Mouse (Mus musculus) MEL (cell line): ENCODE data around the gene Tnfrsf26. TPM values are rescaled to one million over a fixed set of nuclear protein-coding genes. Genes with fewer than 3 reads are reported as not detected.
A peak's percentile ranks its signal among the peaks of the same experiment; 100 is the strongest.

Source experiments
- DNase-seq: peaks from one replicate; pipeline ENCODE4 v3.0.0; 2011; ENCODE audit warnings: low read depth, low spot score
- H3K27ac ChIP-seq: 2 replicates; pipeline ENCODE4 v1.5.1; 2012; ENCODE audit warnings: low read depth, mild to moderate bottlenecking, control low read depth, low read length, moderate library complexity; ENCODE audit not compliant: control insufficient read depth
- H3K27me3 ChIP-seq, 2 experiments: fragments of 150-350 bp in 1 of 2; sonication (generic) in 1 of 2; 2 replicates each; pipeline ENCODE4 v1.6.1; 2012; ENCODE audit warnings: low read length in 2 of 2, mild to moderate bottlenecking in 2 of 2, improper control_type of control experiment in 1 of 2, moderate library complexity in 1 of 2; ENCODE audit not compliant: insufficient read depth in 2 of 2, control insufficient read depth in 1 of 2
- H3K36me3 ChIP-seq, 2 experiments: 2 replicates each; pipeline ENCODE4 v1.6.1; 2012 to 2014; ENCODE audit warnings: low read length in 2 of 2, improper control_type of control experiment in 1 of 2, inconsistent platforms in 1 of 2, mild to moderate bottlenecking in 1 of 2; ENCODE audit not compliant: insufficient read depth in 2 of 2, control insufficient read depth in 1 of 2
- H3K4me1 ChIP-seq, 2 experiments: fragments of 150-350 bp in 1 of 2; sonication (generic) in 1 of 2; 2 replicates each; pipeline ENCODE4 v1.6.1; 2012; ENCODE audit warnings: low read length in 2 of 2, improper control_type of control experiment in 1 of 2, mild to moderate bottlenecking in 1 of 2; ENCODE audit not compliant: insufficient read depth in 2 of 2, control insufficient read depth in 1 of 2
- H3K4me3 ChIP-seq, 2 experiments: fragments of 150-350 bp in 1 of 2; sonication (generic) in 1 of 2; 2 replicates each; pipeline ENCODE4 v1.5.1; 2012; ENCODE audit warnings: low read depth in 2 of 2, low read length in 2 of 2, mild to moderate bottlenecking in 2 of 2, moderate library complexity in 2 of 2, control low read depth in 1 of 2, improper control_type of control experiment in 1 of 2; ENCODE audit not compliant: control insufficient read depth in 1 of 2, insufficient read depth in 1 of 2
- H3K79me2 ChIP-seq: 2 replicates; pipeline ENCODE4 v1.6.1; 2012; ENCODE audit warnings: mild to moderate bottlenecking, low read length, moderate library complexity; ENCODE audit not compliant: control insufficient read depth, poor library complexity, insufficient read depth
- H3K9ac ChIP-seq: 2 replicates; pipeline ENCODE4 v1.6.1; 2012; ENCODE audit warnings: low read depth, mild to moderate bottlenecking, control low read depth, low read length, moderate library complexity; ENCODE audit not compliant: control insufficient read depth, poor library complexity, severe bottlenecking
- H3K9me3 ChIP-seq: fragments of 150-350 bp; sonication (generic); replicated peaks from 2 replicates; pipeline ENCODE4 v1.6.1; 2012; ENCODE audit warnings: mild to moderate bottlenecking, low read length, improper control_type of control experiment, moderate library complexity; ENCODE audit not compliant: insufficient read depth
- E2F4 ChIP-seq: IDR thresholded peaks from 2 replicates; pipeline ENCODE4 v1.6.1; 2011; ENCODE audit warnings: low read depth, low read length, improper control_type of control experiment, borderline replicate concordance
- ELF1 ChIP-seq: IDR thresholded peaks from 2 replicates; pipeline ENCODE4 v1.6.1; 2014; ENCODE audit warnings: low read depth, mild to moderate bottlenecking, inconsistent platforms, low read length, improper control_type of control experiment, moderate library complexity
- EP300 ChIP-seq, 2 experiments: IDR thresholded peaks; 2 replicates each; pipeline ENCODE4 v1.6.1; 2011; ENCODE audit warnings: improper control_type of control experiment in 2 of 2, low read length in 2 of 2, low read depth in 1 of 2, mild to moderate bottlenecking in 1 of 2
- ETS1 ChIP-seq: IDR thresholded peaks from 2 replicates; pipeline ENCODE4 v1.6.1; 2012; ENCODE audit warnings: low read depth, mild to moderate bottlenecking, inconsistent platforms, low read length, improper control_type of control experiment, moderate library complexity
- HCFC1 ChIP-seq: IDR thresholded peaks from 2 replicates; pipeline ENCODE4 v1.6.1; 2012; ENCODE audit warnings: low read depth, mild to moderate bottlenecking, inconsistent platforms, low read length, improper control_type of control experiment, moderate library complexity
- JUND ChIP-seq: IDR thresholded peaks from 2 replicates; pipeline ENCODE4 v1.6.1; 2011; ENCODE audit warnings: low read depth, mild to moderate bottlenecking, improper control_type of control experiment, low read length
- MAFK ChIP-seq: IDR thresholded peaks from 2 replicates; pipeline ENCODE4 v1.6.1; 2011; ENCODE audit warnings: low read depth, mild to moderate bottlenecking, low read length, improper control_type of control experiment, borderline replicate concordance
- MEF2A ChIP-seq: IDR thresholded peaks from 2 replicates; pipeline ENCODE4 v1.6.1; 2014; ENCODE audit warnings: low read depth, mild to moderate bottlenecking, inconsistent platforms, low read length, improper control_type of control experiment; ENCODE audit not compliant: poor library complexity, insufficient replicate concordance, severe bottlenecking; ENCODE audit errors: extremely low read depth
- MXI1 ChIP-seq: IDR thresholded peaks from 2 replicates; pipeline ENCODE4 v1.6.1; 2011; ENCODE audit warnings: mild to moderate bottlenecking, low read depth, low read length, improper control_type of control experiment
- MYC ChIP-seq: IDR thresholded peaks from 2 replicates; pipeline ENCODE4 v1.6.1; 2011; ENCODE audit warnings: low read depth, mild to moderate bottlenecking, low read length, improper control_type of control experiment, moderate library complexity
- NELFE ChIP-seq: IDR thresholded peaks from 2 replicates; pipeline ENCODE4 v1.6.1; 2011; ENCODE audit warnings: low read depth, low read length, improper control_type of control experiment
- NRF1 ChIP-seq: IDR thresholded peaks from 2 replicates; pipeline ENCODE4 v1.6.1; 2014; ENCODE audit warnings: low read depth, mild to moderate bottlenecking, inconsistent platforms, low read length, improper control_type of control experiment, moderate library complexity; ENCODE audit not compliant: poor library complexity, insufficient read depth, severe bottlenecking
- POLR2A ChIP-seq, 2 experiments: IDR thresholded peaks; 2 replicates each; pipeline ENCODE4 v1.6.1; 2011 to 2012; ENCODE audit warnings: low read length in 2 of 2, mild to moderate bottlenecking in 2 of 2, control low read depth in 1 of 2, improper control_type of control experiment in 1 of 2, low read depth in 1 of 2, moderate library complexity in 1 of 2; ENCODE audit not compliant: control insufficient read depth in 1 of 2, insufficient read depth in 1 of 2, poor library complexity in 1 of 2
- POLR2AphosphoS2 ChIP-seq: IDR thresholded peaks from 2 replicates; pipeline ENCODE4 v1.6.1; 2011; ENCODE audit warnings: low read length, improper control_type of control experiment
- POLR2AphosphoS5 ChIP-seq: IDR thresholded peaks from 2 replicates; pipeline ENCODE4 v1.6.1; 2012; ENCODE audit warnings: low read depth, borderline replicate concordance, mild to moderate bottlenecking, inconsistent platforms, low read length, moderate library complexity, mixed read lengths
- RAD21 ChIP-seq: IDR thresholded peaks from 2 replicates; pipeline ENCODE4 v1.6.1; 2011; ENCODE audit warnings: mild to moderate bottlenecking, low read depth, low read length, improper control_type of control experiment
- SIN3A ChIP-seq: IDR thresholded peaks from 2 replicates; pipeline ENCODE4 v1.6.1; 2012; ENCODE audit warnings: low read length, improper control_type of control experiment, inconsistent platforms
- SMC3 ChIP-seq: IDR thresholded peaks from 2 replicates; pipeline ENCODE4 v1.6.1; 2011; ENCODE audit warnings: low read depth, low read length, improper control_type of control experiment
- TAL1 ChIP-seq: IDR thresholded peaks from 2 replicates; pipeline ENCODE4 v1.6.1; 2012; ENCODE audit warnings: mild to moderate bottlenecking, inconsistent platforms, low read length, moderate library complexity, mixed read lengths
- TBP ChIP-seq: IDR thresholded peaks from 2 replicates; pipeline ENCODE4 v1.8.0; 2011; ENCODE audit warnings: low read depth, low read length, improper control_type of control experiment
- TCF12 ChIP-seq: IDR thresholded peaks from 2 replicates; pipeline ENCODE4 v1.6.1; 2014; ENCODE audit warnings: low read depth, mild to moderate bottlenecking, inconsistent platforms, low read length, improper control_type of control experiment, moderate library complexity
- ZMIZ1 ChIP-seq: IDR thresholded peaks from 2 replicates; pipeline ENCODE4 v1.6.1; 2012; ENCODE audit warnings: low read depth, mild to moderate bottlenecking, inconsistent platforms, low read length, improper control_type of control experiment, moderate library complexity
- polyA plus RNA-seq, 2 experiments: library from polyadenylated mRNA; stranded (reverse) in 1 of 2; unstranded in 1 of 2; fragments of >175 nt in 1 of 2; fragments of >200 nt in 1 of 2; gene quantifications; 2 replicates each; pipeline versions ENCODE4 v1.2.1 to v1.2.4; 2012; ENCODE audit warnings: low replicate concordance in 2 of 2, low read depth in 1 of 2; ENCODE audit not compliant: insufficient read length in 2 of 2, insufficient read depth in 1 of 2, missing spikeins in 1 of 2
- total RNA-seq: library from RNA; depleted of rRNA; stranded (reverse); fragments of 300-350 nt; gene quantifications from 2 replicates; pipeline ENCODE4 v1.2.3, GENCODE M21; 2012

Tnfrsf26 gene
- total and polyA plus RNA-seq, 3 experiments: 0.42 to 0.50 TPM; not detected in 1

- Histone ChIP-seq H3K27ac (peak within 1 kb of the TSS; percentile 41; the same call in 1 of the 2 replicates), H3K9me3 (no peaks in the 10 kb centered on the region), H3K36me3 (peaks cover 3 to 16% of the 10 kb centered on the region in 2 experiments), H3K4me1 (peaks cover 0 to 11% of the 10 kb centered on the region in 2 experiments; a peak in 3 of 4 replicates), H3K79me2 (peaks cover 37% of the 10 kb centered on the region), H3K27me3 (no peaks in the 10 kb centered on the region), H3K9ac (peak within 1 kb of the TSS; percentile 86), H3K4me3 (peak within 1 kb of the TSS; percentile 74 to 82)
- TF ChIP-seq JUND (no peak), MAFK (no peak), ZMIZ1 (peak; percentile 49; the same call in 1 of the 2 replicates), TBP (peak; percentile 61; the same call in 1 of the 2 replicates), MEF2A (no peak), ETS1 (peak; percentile 58; the same call in 1 of the 2 replicates), E2F4 (0 out of 2 replicates have a peak, but pooled peaks have one; percentile 19), HCFC1 (peak; percentile 92), RAD21 (no peak), SIN3A (peak; percentile 100), NELFE (peak; percentile 87), SMC3 (no peak), NRF1 (peak; percentile 43; the same call in 1 of the 2 replicates), MYC (no peak), TAL1 (no peak), ELF1 (peak; percentile 92), POLR2AphosphoS2 (peak; percentile 92), POLR2A (IDR thresholded peaks at IDR 0.05; ENCODE audit: control insufficient read depth in 1 of 2, insufficient read depth in 1 of 2, low read depth in 1 of 2, low read length in 2 of 2, poor library complexity in 1 of 2) (peak; percentile 43 to 91; a peak in 3 of 4 replicates), TCF12 (peak; percentile 57), POLR2AphosphoS5 (no peak), MXI1 (peak; percentile 97), EP300 (IDR thresholded peaks at IDR 0.05; ENCODE audit: low read depth in 1 of 2, low read length in 2 of 2) (peak in 1 of 2 experiments; percentile 25; a peak in 1 of 4 replicates)
- peak; percentile 99 for DNase-seq
These were observed 28.9 kb downstream of the Tnfrsf26 start, which contains the start of gene Cars for GRCm38 (mm10) chr7:143599428-143600230. Gene Cars, minus strand, starts transcription at chr7:143600090.
